Mouse (Mus musculus) forebrain, embryonic 16.5 days (tissue): ENCODE measurements around the gene Zfp422. TPM values are rescaled to one million over a fixed set of nuclear protein-coding genes. Genes with fewer than 3 reads are reported as not detected.
"Not testable (repeated sequence)": the region's sequence is repeated elsewhere in the genome, so short reads cannot be mapped to it uniquely, and the experiment has no call there.

Experiments used
- ATAC-seq: fragments of 200-750 bp; cut with Nextera tagmentation; 2 replicates; pipeline ENCODE4 v1.8.0; 2017; ENCODE audit warnings: mild to moderate bottlenecking, moderate library complexity
- H3K27ac ChIP-seq: fragments of 300-500 bp; sonication (generic); 2 replicates; pipeline ENCODE4 v1.5.1; 2014; ENCODE audit warnings: low read length, control low read depth
- H3K27me3 ChIP-seq: fragments of 300-500 bp; sonication (generic); replicated peaks from 2 replicates; pipeline ENCODE4 v1.6.1; 2014; ENCODE audit warnings: low read length; ENCODE audit not compliant: control insufficient read depth, insufficient read depth
- H3K36me3 ChIP-seq: fragments of 300-500 bp; sonication (generic); 2 replicates; pipeline ENCODE4 v1.6.1; 2014; ENCODE audit not compliant: control insufficient read depth, insufficient read depth
- H3K4me1 ChIP-seq: fragments of 300-500 bp; sonication (generic); replicated peaks from 2 replicates; pipeline ENCODE4 v1.6.1; 2014; ENCODE audit warnings: low read length; ENCODE audit not compliant: control insufficient read depth, insufficient read depth
- H3K4me2 ChIP-seq: fragments of 300-500 bp; sonication (generic); 2 replicates; pipeline ENCODE4 v1.6.1; 2014; ENCODE audit warnings: mild to moderate bottlenecking, low read length, control low read depth
- H3K4me3 ChIP-seq: fragments of 300-500 bp; sonication (generic); replicated peaks from 2 replicates; pipeline ENCODE4 v1.5.1; 2014; ENCODE audit warnings: mild to moderate bottlenecking, low read length, control low read depth
- H3K9ac ChIP-seq: fragments of 300-500 bp; sonication (generic); replicated peaks from 2 replicates; pipeline ENCODE4 v1.6.1; 2014; ENCODE audit warnings: low read depth, low read length, control low read depth
- H3K9me3 ChIP-seq: fragments of 300-500 bp; sonication (generic); 2 replicates; pipeline ENCODE4 v1.6.1; 2016; ENCODE audit warnings: low read length; ENCODE audit not compliant: control insufficient read depth
- WGBS: fragments of 180-500 bp; shearing (Covaris S2); extraction: QIAGEN DNeasy Blood & Tissue Kit; methylation state at CpG from one replicate; pipeline ENCODE4 v1.1.7; 2014; 5-methylcytosine and 5-hydroxymethylcytosine counted together
- microRNA-seq: library from miRNA; unstranded; fragments of <30 nt; microRNA quantifications from one replicate; pipeline ENCODE4, GENCODE M21; 2017
- polyA plus RNA-seq: library from polyadenylated mRNA; unstranded; fragments of >200 nt; fragmentation: Nextera tagmentation; extraction: Ambion mirVana; gene quantifications from 2 replicates; pipeline ENCODE4 v1.2.1, GENCODE M21; 2015

Zfp422 gene
- polyA plus RNA-seq, 1 experiment from 2014 or later = 202 TPM

- H3K4me3 ChIP-seq = no peak overlapping the region
- no peak overlapping the region for H3K9ac ChIP-seq
- H3K27ac ChIP-seq = no peak overlapping the region
- no peaks in the 10 kb centered on the region for H3K9me3 ChIP-seq
- H3K27me3 ChIP-seq = no peaks in the 10 kb centered on the region
- no peak overlapping the region for H3K4me2 ChIP-seq
- ATAC-seq = no peak
- no peaks in the 10 kb centered on the region for H3K4me1 ChIP-seq
- H3K36me3 ChIP-seq = no peaks in the 10 kb centered on the region
These were observed 10.7 kb downstream of the Zfp422 start for GRCm38 (mm10) chr6:116618073-116618472.

DNA sequence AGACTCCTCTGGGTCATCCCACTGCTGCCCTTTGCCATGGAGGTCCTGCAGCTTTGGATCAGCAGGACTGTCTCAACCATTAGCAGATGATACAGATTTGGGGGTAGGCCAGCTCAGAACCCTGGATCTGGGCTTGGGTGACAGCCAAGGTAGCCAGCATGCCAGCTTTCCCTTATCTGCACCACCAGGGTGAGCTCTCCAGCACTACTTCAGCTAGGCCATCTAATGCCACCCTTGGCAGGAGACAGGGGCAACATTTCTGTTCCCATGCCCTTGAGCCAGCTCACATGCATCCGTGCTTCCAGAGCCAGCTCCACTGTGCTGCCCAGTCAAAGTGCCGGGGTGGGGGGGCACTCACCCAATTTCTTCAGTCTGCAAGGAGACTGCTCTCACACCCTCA, 13.1 kb downstream of the Zfp422 start:
- Histone ChIP-seq H3K9ac (no peak overlapping the region), H3K4me3 (no peak overlapping the region), H3K4me1 (no peaks in the 10 kb centered on the region), H3K27me3 (no peaks in the 10 kb centered on the region), H3K27ac (no peak overlapping the region), H3K4me2 (no peak overlapping the region), H3K9me3 (no peaks in the 10 kb centered on the region), H3K36me3 (no peaks in the 10 kb centered on the region)
- WGBS = 87% methylated on average over 2 of the region's 2 CpGs
- ATAC-seq = no peak

DNA sequence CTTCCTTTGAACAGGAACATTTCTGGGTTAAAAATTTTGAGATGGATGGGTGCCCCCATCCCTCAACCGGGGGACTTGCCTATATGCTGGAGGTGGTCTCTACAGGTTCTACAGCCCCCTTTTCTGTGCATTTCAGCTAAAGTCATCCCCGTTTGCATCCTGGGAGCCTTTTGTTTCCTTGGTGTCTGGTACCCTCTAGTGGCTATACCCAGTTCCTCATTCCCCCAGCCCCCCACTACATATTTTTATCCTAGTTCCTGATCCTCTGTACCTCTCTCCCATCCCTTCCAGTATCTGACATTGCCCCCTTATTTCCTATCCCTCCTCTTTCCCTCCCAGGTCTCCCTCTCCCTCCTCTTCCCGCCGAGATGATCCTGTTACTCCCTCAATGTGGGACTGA, 21.6 kb downstream of the Zfp422 start:
- Histone ChIP-seq H3K27ac (no peak overlapping the region), H3K36me3 (no peaks in the 10 kb centered on the region), H3K9me3 (no peaks in the 10 kb centered on the region), H3K27me3 (no peaks in the 10 kb centered on the region), H3K4me2 (no peak overlapping the region), H3K9ac (no peak overlapping the region), H3K4me1 (no peaks in the 10 kb centered on the region), H3K4me3 (no peak overlapping the region)
- no peak for ATAC-seq
- WGBS = 48% methylated on average over 4 of the region's 4 CpGs

GRCm38 (mm10) chr6:116600969-116601368, 27.8 kb downstream of the Zfp422 start:
- not testable (repeated sequence) for H3K9me3 ChIP-seq, H3K27ac ChIP-seq, H3K27me3 ChIP-seq, H3K4me1 ChIP-seq, H3K4me3 ChIP-seq, H3K36me3 ChIP-seq, H3K9ac ChIP-seq, H3K4me2 ChIP-seq, ATAC-seq

DNA sequence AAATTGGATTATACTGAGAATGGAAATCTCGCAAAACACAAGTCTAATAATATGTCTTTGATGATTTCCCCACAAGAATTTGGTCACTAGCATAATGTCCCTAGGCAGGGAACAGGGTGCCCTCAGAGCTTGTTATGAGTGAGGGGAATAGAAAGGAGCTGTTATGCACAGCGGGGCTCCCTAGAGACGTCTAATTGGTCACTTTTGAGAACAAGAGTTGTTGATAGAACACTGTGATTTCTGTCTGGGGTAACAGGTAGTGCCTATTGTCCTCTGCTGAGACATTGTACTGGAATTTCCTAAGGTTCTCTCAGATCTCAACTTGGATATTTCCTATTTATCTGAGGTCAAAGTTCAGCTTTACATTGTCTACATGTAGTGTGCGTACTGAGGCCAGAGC, 44.7 kb downstream of the Zfp422 start, which contains the start of gene Olfr215:
Olfr215 (minus strand) TSS at position 101 of the 400 bp plus-strand sequence.
- Histone ChIP-seq H3K27ac (no peak within 1 kb of the TSS), H3K4me1 (no peaks in the 10 kb centered on the region)
- 52% methylated on average over 4 of the region's 4 CpGs for WGBS

More for the DNA sequence above, 44.7 kb downstream of the Zfp422 start, which contains the start of gene Olfr215:
- Histone ChIP-seq H3K36me3 (no peaks in the 10 kb centered on the region), H3K9ac (no peak within 1 kb of the TSS), H3K4me2 (no peak within 1 kb of the TSS), H3K27me3 (no peaks in the 10 kb centered on the region), H3K9me3 (no peaks in the 10 kb centered on the region), H3K4me3 (no peak within 1 kb of the TSS)
- ATAC-seq = no peak

Small RNA genes within 50 kb of the gene (microRNA-seq; reads per million reads assigned to microRNA genes)
- not detected for gene Mir7043

Other genes with a start within 250 kb of the Zfp422 start
- gene Alox5, start 167.8 kb downstream of the Zfp422 start, polyA plus RNA-seq = 0.37 and 0.52 TPM in 2 replicates
- not detected in 2 replicates for gene Olfr211, start 139.9 kb downstream of the Zfp422 start, polyA plus RNA-seq
- not detected in 2 replicates for gene Olfr212, start 122.5 kb downstream of the Zfp422 start, polyA plus RNA-seq
- not detected in 2 replicates for gene Olfr213, start 90.5 kb downstream of the Zfp422 start, polyA plus RNA-seq
- gene Gm5580, start 77.9 kb downstream of the Zfp422 start, polyA plus RNA-seq = 0.24 and 0.52 TPM in 2 replicates
- not detected in 2 replicates for gene Olfr214, start 74.8 kb downstream of the Zfp422 start, polyA plus RNA-seq
- gene Olfr215, start 44.8 kb downstream of the Zfp422 start, polyA plus RNA-seq = not detected in 2 replicates
- 7.0 and 9.9 TPM in 2 replicates for gene Depp1, start 21.6 kb upstream of the Zfp422 start, polyA plus RNA-seq
- 7.9 and 8.5 TPM in 2 replicates for gene Rassf4, start 45.0 kb upstream of the Zfp422 start, polyA plus RNA-seq
- 0.81 and 1.4 TPM in 2 replicates for gene Tmem72, start 87.9 kb upstream of the Zfp422 start, polyA plus RNA-seq